Mouse (Mus musculus) CH12.LX (cell line): ENCODE data around the gene Rpl13. TPM values are rescaled to one million over a fixed set of nuclear protein-coding genes. Genes with fewer than 3 reads are reported as not detected.

Experiments
- DNase-seq: peaks from one replicate; pipeline ENCODE4 v3.0.0-alpha.2; 2013; ENCODE audit errors: extremely low read depth
- H3K27ac ChIP-seq: 2 replicates; pipeline ENCODE4 v1.5.1; 2012; ENCODE audit warnings: low read depth, mild to moderate bottlenecking, control low read depth, moderate library complexity; ENCODE audit not compliant: insufficient read depth
- H3K27me3 ChIP-seq: replicated peaks from 2 replicates; pipeline ENCODE3; 2012; ENCODE audit warnings: inconsistent platforms
- H3K36me3 ChIP-seq, 2 experiments: replicated peaks in 1 of 2; 2 replicates each; pipeline versions ENCODE3 to v1.6.1; 2012; ENCODE audit warnings: inconsistent platforms in 1 of 2, low read length in 1 of 2, mild to moderate bottlenecking in 1 of 2, mixed read lengths in 1 of 2, moderate library complexity in 1 of 2; ENCODE audit not compliant: control insufficient read depth in 1 of 2, insufficient read depth in 1 of 2
- H3K4me1 ChIP-seq, 2 experiments: 2 replicates each; pipeline ENCODE4 v1.6.1; 2012; ENCODE audit warnings: inconsistent platforms in 1 of 2, moderate library complexity in 1 of 2; ENCODE audit not compliant: insufficient read depth in 2 of 2, control insufficient read depth in 1 of 2
- H3K4me2 ChIP-seq: 2 replicates; pipeline ENCODE4 v1.6.1; 2012; ENCODE audit warnings: low read depth, mild to moderate bottlenecking, control low read depth; ENCODE audit not compliant: poor library complexity, insufficient read depth, severe bottlenecking
- H3K4me3 ChIP-seq, 3 experiments: fragments of 150-350 bp in 1 of 3; sonication (generic) in 1 of 3; replicated peaks in 1 of 3; 2 replicates each; pipeline versions ENCODE3 to v1.5.1; 2011 to 2012; ENCODE audit warnings: low read depth in 2 of 3, low read length in 2 of 3, mild to moderate bottlenecking in 2 of 3, moderate library complexity in 2 of 3, control low read depth in 1 of 3, improper control_type of control experiment in 1 of 3, inconsistent platforms in 1 of 3, mixed read lengths in 1 of 3; ENCODE audit not compliant: poor library complexity in 1 of 3
- H3K79me2 ChIP-seq: replicated peaks from 2 replicates; pipeline ENCODE4 v1.6.1; 2012; ENCODE audit warnings: mild to moderate bottlenecking, moderate library complexity; ENCODE audit not compliant: control insufficient read depth, poor library complexity, insufficient read depth, severe bottlenecking; ENCODE audit errors: extremely low read depth
- H3K9ac ChIP-seq: 2 replicates; pipeline ENCODE4 v1.6.1; 2012; ENCODE audit warnings: low read depth, mild to moderate bottlenecking, control low read depth, moderate library complexity; ENCODE audit not compliant: insufficient read depth
- H3K9me3 ChIP-seq: replicated peaks from 2 replicates; pipeline ENCODE3; 2012; ENCODE audit warnings: low read length, inconsistent platforms, mixed read lengths
- CHD1 ChIP-seq: IDR thresholded peaks from 2 replicates; pipeline ENCODE4 v1.6.1; 2012; ENCODE audit warnings: low read depth, low read length, improper control_type of control experiment, inconsistent platforms
- E2F4 ChIP-seq: IDR thresholded peaks from 2 replicates; pipeline ENCODE4 v1.6.1; 2011; ENCODE audit warnings: low read depth, low read length, improper control_type of control experiment; ENCODE audit not compliant: insufficient replicate concordance
- ELF1 ChIP-seq: IDR thresholded peaks from 2 replicates; pipeline ENCODE4 v1.6.1; 2014; ENCODE audit warnings: low read depth, mild to moderate bottlenecking, inconsistent platforms, low read length, improper control_type of control experiment
- EP300 ChIP-seq: IDR thresholded peaks from 2 replicates; pipeline ENCODE4 v1.6.1; 2011; ENCODE audit warnings: low read length, improper control_type of control experiment
- GABPA ChIP-seq: IDR thresholded peaks from 2 replicates; pipeline ENCODE4 v1.6.1; 2012; ENCODE audit warnings: low read depth, low read length, improper control_type of control experiment, inconsistent platforms; ENCODE audit not compliant: insufficient replicate concordance
- JUND ChIP-seq: conservative IDR thresholded peaks from 2 replicates; pipeline ENCODE4 v1.6.1; 2011; ENCODE audit warnings: low read depth, low read length, improper control_type of control experiment
- KAT2A ChIP-seq: IDR thresholded peaks from 2 replicates; pipeline ENCODE4 v1.6.1; 2012; ENCODE audit warnings: low read length, improper control_type of control experiment, inconsistent platforms; ENCODE audit not compliant: insufficient replicate concordance
- MAFK ChIP-seq: IDR thresholded peaks from 2 replicates; pipeline ENCODE4 v1.6.1; 2011; ENCODE audit warnings: low read length, improper control_type of control experiment; ENCODE audit not compliant: insufficient replicate concordance
- MAZ ChIP-seq: IDR thresholded peaks from 2 replicates; pipeline ENCODE4 v1.6.1; 2012; ENCODE audit warnings: low read depth, mild to moderate bottlenecking, inconsistent platforms, low read length, improper control_type of control experiment, moderate library complexity
- MXI1 ChIP-seq: IDR thresholded peaks from 2 replicates; pipeline ENCODE4 v1.6.1; 2011; ENCODE audit warnings: mild to moderate bottlenecking, low read depth, low read length, improper control_type of control experiment
- MYC ChIP-seq: IDR thresholded peaks from 2 replicates; pipeline ENCODE4 v1.6.1; 2011; ENCODE audit warnings: low read depth, mild to moderate bottlenecking, improper control_type of control experiment, low read length
- NELFE ChIP-seq: IDR thresholded peaks from 2 replicates; pipeline ENCODE4 v1.6.1; 2011; ENCODE audit warnings: low read depth, low read length, improper control_type of control experiment
- NRF1 ChIP-seq: IDR thresholded peaks from 2 replicates; pipeline ENCODE4 v1.6.1; 2014; ENCODE audit warnings: low read depth, mild to moderate bottlenecking, inconsistent platforms, low read length, improper control_type of control experiment, moderate library complexity
- RCOR1 ChIP-seq: conservative IDR thresholded peaks from 2 replicates; pipeline ENCODE4 v1.6.1; 2012; ENCODE audit warnings: low read depth, mild to moderate bottlenecking, inconsistent platforms, low read length, improper control_type of control experiment
- SIN3A ChIP-seq: IDR thresholded peaks from 2 replicates; pipeline ENCODE4 v1.6.1; 2012; ENCODE audit warnings: low read length, improper control_type of control experiment, inconsistent platforms
- SMC3 ChIP-seq: IDR thresholded peaks from 2 replicates; pipeline ENCODE4 v1.6.1; 2011; ENCODE audit warnings: low read depth, low read length, improper control_type of control experiment
- UBTF ChIP-seq: IDR thresholded peaks from 2 replicates; pipeline ENCODE4 v1.6.1; 2012; ENCODE audit warnings: low read depth, mild to moderate bottlenecking, inconsistent platforms, low read length, improper control_type of control experiment, moderate library complexity
- USF1 ChIP-seq: IDR thresholded peaks from 2 replicates; pipeline ENCODE4 v1.6.1; 2014; ENCODE audit warnings: low read depth, mild to moderate bottlenecking, inconsistent platforms, low read length, improper control_type of control experiment
- ZKSCAN1 ChIP-seq: IDR thresholded peaks from 2 replicates; pipeline ENCODE4 v1.6.1; 2012; ENCODE audit warnings: low read depth, inconsistent platforms, low read length, improper control_type of control experiment, borderline replicate concordance
- ZNF384 ChIP-seq: IDR thresholded peaks from 2 replicates; pipeline ENCODE4 v1.6.1; 2012; ENCODE audit warnings: low read depth, low read length, improper control_type of control experiment, inconsistent platforms
- dilution Hi-C: fragments of 300-500 bp; cut with MboI; formaldehyde crosslinking; loops from 2 replicates; pipeline ENCODE4 v1.14.3; 2020; ENCODE audit warnings: low sequenced_read_pairs; ENCODE audit not compliant: extremely low pct_unique_long_range_greater_than_20kb, extremely low pct_ligation_motif_present
- in situ Hi-C: fragments of 300-500 bp; cut with MboI; formaldehyde crosslinking; loops from 3 replicates; pipeline ENCODE4 v1.14.3; 2019; ENCODE audit warnings: low sequenced_read_pairs, low pct_ligation_motif_present, low pct_unique_long_range_greater_than_20kb, mixed read lengths
- polyA plus RNA-seq: library from polyadenylated mRNA; unstranded; fragments of >175 nt; gene quantifications from 2 replicates; pipeline ENCODE4 v1.2.1, GENCODE M21; 2012; ENCODE audit warnings: low read depth; ENCODE audit not compliant: insufficient read length
- total RNA-seq, 2 experiments: library from RNA; depleted of rRNA; stranded (reverse); fragments of 300-350 nt in 1 of 2; fragments of >200 nt in 1 of 2; gene quantifications; 2 replicates each; pipeline ENCODE4 v1.2.3; 2012 to 2014

Gene Rpl13
- total and polyA plus RNA-seq, 3 experiments, result 973 to 3,721 (median 2,709) TPM

DNA sequence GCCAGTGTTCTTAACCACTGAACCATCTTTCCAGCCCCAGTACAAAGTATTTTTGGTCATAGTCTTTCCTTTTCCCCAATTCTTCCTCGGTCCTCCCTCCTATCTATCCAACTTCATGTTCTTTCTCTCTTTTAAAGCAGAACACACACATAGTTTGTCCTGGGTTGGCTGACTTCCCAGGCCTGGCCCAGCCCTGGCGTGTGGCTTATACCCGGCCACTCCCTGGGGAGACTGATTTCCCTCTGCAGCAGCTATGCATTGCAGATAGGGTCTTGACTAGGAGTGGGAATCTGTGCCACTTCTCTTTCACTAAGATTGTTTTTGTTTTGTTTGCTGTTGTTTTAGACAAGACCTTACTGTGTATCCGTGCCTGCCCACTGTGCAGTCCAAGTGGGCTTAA lies 31.0 kb upstream of the Rpl13 start:
- H3K9me3 ChIP-seq, result no peaks in the 10 kb centered on the region
- H3K4me2 ChIP-seq, result no peak overlapping the region
- H3K27ac ChIP-seq, result no peak overlapping the region
- peaks cover 7% of the 10 kb centered on the region for H3K79me2 ChIP-seq
- H3K9ac ChIP-seq, result no peak overlapping the region
- in situ Hi-C loops, result no loop called here
- peaks cover 5 to 16% of the 10 kb centered on the region in 2 experiments for H3K4me1 ChIP-seq
- H3K36me3 ChIP-seq, result peaks cover 28 to 77% of the 10 kb centered on the region in 2 experiments
- DNase-seq, result no peak
- H3K27me3 ChIP-seq, result no peaks in the 10 kb centered on the region
- dilution Hi-C loops, result no loop called here
- H3K4me3 ChIP-seq, result no peak overlapping the region
- no peak for TF ChIP-seq MYC
- TF ChIP-seq MAZ, result no peak

DNA sequence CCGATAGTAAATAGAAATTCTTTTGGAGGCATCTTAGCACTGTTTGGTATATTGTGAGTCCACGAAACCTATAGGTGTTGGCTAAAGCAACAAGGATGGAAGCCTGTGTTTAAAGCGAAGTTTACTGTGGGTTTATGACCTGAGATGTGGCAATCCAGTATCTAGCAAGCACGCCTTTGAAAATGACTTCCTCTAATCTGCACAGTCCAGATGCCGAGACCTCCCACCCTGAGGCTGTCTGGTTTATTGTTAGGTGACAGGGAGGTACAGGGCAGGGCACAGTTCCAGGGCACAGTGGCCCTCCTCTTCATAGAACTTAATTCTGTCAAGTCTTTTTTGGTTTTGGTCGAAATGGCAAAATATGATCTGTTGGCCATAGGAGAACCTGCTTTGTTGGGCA lies 24.9 kb upstream of the Rpl13 start:
- DNase-seq, result no peak

DNA sequence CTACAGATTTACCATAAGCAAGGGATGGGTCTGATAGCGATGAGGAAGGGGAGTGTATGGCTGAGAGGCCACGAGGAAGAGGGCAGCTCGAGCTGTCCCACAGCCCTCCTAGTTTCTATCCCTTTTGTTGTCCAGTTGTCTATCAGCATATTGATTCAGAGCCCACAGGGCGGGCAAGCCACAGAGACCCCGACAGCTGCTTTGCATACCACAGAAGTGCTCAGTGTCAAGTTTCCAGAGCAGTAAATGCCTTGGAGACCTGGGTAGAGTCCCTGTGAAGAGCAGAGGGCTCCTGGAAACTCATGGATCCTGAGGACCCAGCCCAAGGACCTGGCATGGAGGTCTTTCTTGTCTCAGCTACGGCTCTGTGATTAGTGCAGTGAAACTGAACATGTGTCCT lies 19.2 kb upstream of the Rpl13 start:
- H3K36me3 ChIP-seq, result peaks cover 50 to 89% of the 10 kb centered on the region in 2 experiments
- TF ChIP-seq ZKSCAN1, result no peak
- no peak for TF ChIP-seq MAFK
- no peak for TF ChIP-seq GABPA
- no peak for TF ChIP-seq USF1
- TF ChIP-seq MXI1, result no peak
- no peak for TF ChIP-seq KAT2A
- no peak for TF ChIP-seq JUND
- TF ChIP-seq EP300, result no peak
- no peak for TF ChIP-seq SMC3
- TF ChIP-seq NELFE, result no peak
- TF ChIP-seq UBTF, result no peak
- TF ChIP-seq SIN3A, result no peak
- TF ChIP-seq ZNF384, result no peak
- no peak for TF ChIP-seq ELF1
- no peak for TF ChIP-seq RCOR1
- no peak for TF ChIP-seq CHD1
- no peak for TF ChIP-seq MYC
- TF ChIP-seq E2F4, result no peak
- H3K4me2 ChIP-seq, result no peak overlapping the region
- no peaks in the 10 kb centered on the region for H3K9me3 ChIP-seq
- peaks cover 5 to 10% of the 10 kb centered on the region in 2 experiments for H3K4me1 ChIP-seq
- H3K79me2 ChIP-seq, result no peaks in the 10 kb centered on the region
- H3K9ac ChIP-seq, result no peak overlapping the region
- H3K27me3 ChIP-seq, result no peaks in the 10 kb centered on the region
- peak; percentile 25 for DNase-seq
- H3K27ac ChIP-seq, result no peak overlapping the region
- dilution Hi-C loops, result no loop called here
- no peak overlapping the region for H3K4me3 ChIP-seq
- in situ Hi-C loops, result no loop called here

More for the DNA sequence above, 24.9 kb upstream of the Rpl13 start:
- TF ChIP-seq NELFE (no peak), SMC3 (no peak), NRF1 (no peak), USF1 (no peak)
- TF ChIP-seq, all 38 proteins: peak for 0
- in situ Hi-C loops (no loop called here), dilution Hi-C loops (no loop called here)
- H3K27me3 ChIP-seq, result no peaks in the 10 kb centered on the region
- H3K9me3 ChIP-seq, result no peaks in the 10 kb centered on the region
- no peaks in the 10 kb centered on the region for H3K79me2 ChIP-seq
- H3K27ac ChIP-seq, result no peak overlapping the region
- no peak overlapping the region for H3K4me3 ChIP-seq
- no peaks in the 10 kb centered on the region for H3K4me1 ChIP-seq
- H3K4me2 ChIP-seq, result no peak overlapping the region
- H3K36me3 ChIP-seq, result peaks cover 58 to 93% of the 10 kb centered on the region in 2 experiments
- no peak overlapping the region for H3K9ac ChIP-seq
